Mouse (Mus musculus) lung, postnatal 36 days (tissue): ENCODE data around the gene 4833439L19Rik.
A peak's percentile ranks its signal among the peaks of the same experiment; 100 is the strongest.

Source experiments
- DNase-seq: peaks from one replicate; pipeline ENCODE4 v3.0.0; 2022; ENCODE audit warnings: mixed read lengths

The 4833439L19Rik gene

GRCm38 (mm10) chr13:54505920-54506319, 59.3 kb downstream of the 4833439L19Rik start:
- no peak for DNase-seq

- no peak for DNase-seq
These were observed 60.5 kb downstream of the 4833439L19Rik start for GRCm38 (mm10) chr13:54504611-54505260.

- DNase-seq, result peak; percentile 79
These were observed 61.4 kb downstream of the 4833439L19Rik start, which contains the start of gene Simc1 for GRCm38 (mm10) chr13:54503604-54504521. Gene Simc1, plus strand, starts transcription at chr13:54503779.

GRCm38 (mm10) chr13:54503278-54503603, 62.0 kb downstream of the 4833439L19Rik start:
- DNase-seq, result no peak

GRCm38 (mm10) chr13:54501957-54502690, 63.1 kb downstream of the 4833439L19Rik start:
- DNase-seq, result no peak

- DNase-seq, result no peak
These were observed 63.9 kb downstream of the 4833439L19Rik start for GRCm38 (mm10) chr13:54501352-54501751.
